Mouse (Mus musculus) forelimb bud, embryonic 11.5 days (tissue): ENCODE results near the gene Ccdc93.

Experiments used
- DNase-seq: peaks from one replicate; pipeline ENCODE4 v3.0.0-alpha.2; 2012; ENCODE audit warnings: low read depth, low spot score

Ccdc93 gene

GRCm38 (mm10) chr1:121447216-121447615, 16.4 kb downstream of the Ccdc93 start:
- no peak for DNase-seq

GRCm38 (mm10) chr1:121448166-121448565, 17.3 kb downstream of the Ccdc93 start:
- DNase-seq: no peak

GRCm38 (mm10) chr1:121451009-121451408, 20.2 kb downstream of the Ccdc93 start:
- DNase-seq: no peak

- DNase-seq: no peak
Measured at GRCm38 (mm10) chr1:121452498-121452897, 21.6 kb downstream of the Ccdc93 start.

- no peak for DNase-seq
Measured at GRCm38 (mm10) chr1:121453053-121453452, 22.2 kb downstream of the Ccdc93 start.

- no peak for DNase-seq
Measured at GRCm38 (mm10) chr1:121454951-121455350, 24.1 kb downstream of the Ccdc93 start.

- no peak for DNase-seq
Measured at GRCm38 (mm10) chr1:121460077-121460476, 29.2 kb downstream of the Ccdc93 start.

GRCm38 (mm10) chr1:121461895-121462294, 31.0 kb downstream of the Ccdc93 start:
- no peak for DNase-seq

- no peak for DNase-seq
Measured at GRCm38 (mm10) chr1:121462643-121463042, 31.8 kb downstream of the Ccdc93 start.

- peak; percentile 28 for DNase-seq
Measured at GRCm38 (mm10) chr1:121463806-121464205, 33.0 kb downstream of the Ccdc93 start.

- DNase-seq: no peak
Measured at GRCm38 (mm10) chr1:121466276-121466675, 35.4 kb downstream of the Ccdc93 start.

GRCm38 (mm10) chr1:121468271-121468670, 37.4 kb downstream of the Ccdc93 start:
- DNase-seq: no peak

- no peak for DNase-seq
Measured at GRCm38 (mm10) chr1:121471503-121471902, 40.7 kb downstream of the Ccdc93 start.

GRCm38 (mm10) chr1:121477716-121478115, 46.9 kb downstream of the Ccdc93 start:
- DNase-seq: no peak

- no peak for DNase-seq
Measured at GRCm38 (mm10) chr1:121478284-121478980, 47.6 kb downstream of the Ccdc93 start.

GRCm38 (mm10) chr1:121479403-121479802, 48.6 kb downstream of the Ccdc93 start:
- DNase-seq: no peak

- DNase-seq: no peak
Measured at GRCm38 (mm10) chr1:121483091-121483490, 52.2 kb downstream of the Ccdc93 start.

GRCm38 (mm10) chr1:121486803-121487202, 56.0 kb downstream of the Ccdc93 start:
- no peak for DNase-seq

GRCm38 (mm10) chr1:121490241-121490640, 59.4 kb downstream of the Ccdc93 start:
- peak; percentile 32 for DNase-seq

GRCm38 (mm10) chr1:121497093-121497492, 66.2 kb downstream of the Ccdc93 start:
- DNase-seq: no peak

GRCm38 (mm10) chr1:121508729-121509128, 77.9 kb downstream of the Ccdc93 start:
- DNase-seq: no peak

GRCm38 (mm10) chr1:121510420-121511140, 79.7 kb downstream of the Ccdc93 start:
- no peak for DNase-seq

GRCm38 (mm10) chr1:121511186-121511585, 80.3 kb downstream of the Ccdc93 start:
- no peak for DNase-seq
